Mouse (Mus musculus) retina, adult 2 months (tissue): ENCODE data around the gene Pih1d3.
A peak's percentile ranks its signal among the peaks of the same experiment; 100 is the strongest.

Experiments used
- DNase-seq: peaks from one replicate; pipeline ENCODE4 v3.0.0-alpha.2; 2012; ENCODE audit warnings: low read depth, low spot score

Gene Pih1d3

DNA sequence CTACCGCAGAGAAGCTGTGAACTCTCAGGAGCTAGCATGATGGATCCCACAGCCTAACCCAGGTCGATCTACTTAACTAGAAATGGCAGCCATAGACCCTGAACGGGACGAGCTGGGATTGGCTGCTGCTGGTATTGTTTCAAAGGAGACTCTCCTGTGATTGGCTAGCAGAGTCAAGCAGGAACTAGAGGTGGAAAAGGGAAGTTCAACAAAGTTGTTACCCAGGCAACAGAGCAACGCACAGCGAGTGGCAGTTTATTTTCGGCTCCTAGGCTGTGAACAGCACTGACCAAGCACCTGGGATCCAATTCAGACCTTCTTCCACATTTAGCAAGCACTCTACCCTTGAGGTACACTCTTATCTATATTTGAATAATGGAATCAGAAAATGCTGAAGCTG lies at the start of gene Pih1d3, which contains the start of gene 4931428L18Rik:
Pih1d3 (plus strand) TSS at position 275 of the 400 bp plus-strand sequence.
4931428L18Rik (minus strand) TSS at position 121 of the 400 bp plus-strand sequence.
- no peak for DNase-seq

DNA sequence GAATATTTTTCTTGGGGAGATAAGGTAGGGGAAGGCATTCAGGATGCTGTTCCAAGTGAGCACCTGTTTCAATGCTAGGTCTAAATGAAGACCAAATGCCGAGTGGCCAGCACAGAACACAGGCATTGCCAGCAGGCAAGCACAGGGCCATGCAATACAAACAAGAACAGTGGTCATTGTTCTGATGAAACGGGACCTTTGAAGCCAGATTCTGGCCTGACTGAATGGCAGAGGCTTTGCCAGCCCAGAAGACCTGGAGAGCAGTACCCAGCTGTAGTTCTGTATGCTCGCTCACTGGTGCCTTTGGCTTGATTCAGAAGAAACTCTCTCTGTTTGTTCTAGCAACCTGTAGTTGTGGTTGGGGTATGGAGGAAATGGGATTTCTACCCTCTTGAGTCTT lies 47.2 kb upstream of the Pih1d3 start:
- no peak for DNase-seq

GRCm38 (mm10) chr1:31176101-31176500 lies 46.5 kb upstream of the Pih1d3 start, which contains the start of gene Lgsn:
Gene Lgsn, plus strand, starts transcription at chr1:31176401.
- no peak for DNase-seq

DNA sequence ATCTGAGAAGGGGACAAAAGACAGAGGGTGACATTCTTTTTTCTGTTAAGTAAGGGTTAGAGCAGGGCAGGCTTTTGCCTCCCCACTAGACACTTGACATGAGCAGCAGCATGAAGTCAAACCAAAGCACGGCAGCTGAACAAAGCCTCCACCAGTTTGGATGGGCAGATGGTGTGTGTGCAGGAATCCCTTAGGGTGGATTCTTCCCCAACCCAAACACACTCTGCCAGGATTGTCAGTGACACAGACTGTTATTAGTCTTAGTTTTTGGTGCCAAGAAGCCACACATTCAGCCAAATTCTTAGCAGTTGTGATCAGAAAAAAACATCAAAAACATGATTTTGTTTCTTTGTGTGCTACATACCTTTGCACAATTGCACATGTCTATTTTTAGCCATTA lies 44.4 kb upstream of the Pih1d3 start:
- DNase-seq, result no peak

GRCm38 (mm10) chr1:31190237-31190866 lies 32.3 kb upstream of the Pih1d3 start:
- DNase-seq, result no peak

DNA sequence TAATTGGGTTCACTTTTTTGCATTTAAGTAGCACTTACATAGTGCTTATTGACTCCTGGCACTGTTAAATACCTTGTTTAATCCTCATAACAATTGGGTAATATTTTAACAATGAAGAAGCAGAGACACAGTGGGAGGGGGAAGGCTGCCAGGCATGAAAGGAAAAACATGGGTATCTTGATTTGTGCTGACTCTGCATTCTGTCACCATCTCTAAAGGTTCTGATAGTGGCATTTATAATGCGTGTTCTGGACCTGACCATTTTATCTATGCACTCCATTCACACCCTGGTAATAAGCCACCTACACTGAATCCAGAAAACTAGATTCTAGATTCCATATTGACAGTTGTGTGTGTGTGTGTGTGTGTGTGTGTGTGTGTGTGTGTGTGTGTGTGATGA lies 27.0 kb upstream of the Pih1d3 start:
- DNase-seq, result no peak

GRCm38 (mm10) chr1:31196959-31197358 lies 25.7 kb upstream of the Pih1d3 start:
- DNase-seq, result no peak

- no peak for DNase-seq
These were observed 18.9 kb upstream of the Pih1d3 start for GRCm38 (mm10) chr1:31203771-31204170.

GRCm38 (mm10) chr1:31205346-31205745 lies 17.3 kb upstream of the Pih1d3 start:
- DNase-seq, result no peak

DNA sequence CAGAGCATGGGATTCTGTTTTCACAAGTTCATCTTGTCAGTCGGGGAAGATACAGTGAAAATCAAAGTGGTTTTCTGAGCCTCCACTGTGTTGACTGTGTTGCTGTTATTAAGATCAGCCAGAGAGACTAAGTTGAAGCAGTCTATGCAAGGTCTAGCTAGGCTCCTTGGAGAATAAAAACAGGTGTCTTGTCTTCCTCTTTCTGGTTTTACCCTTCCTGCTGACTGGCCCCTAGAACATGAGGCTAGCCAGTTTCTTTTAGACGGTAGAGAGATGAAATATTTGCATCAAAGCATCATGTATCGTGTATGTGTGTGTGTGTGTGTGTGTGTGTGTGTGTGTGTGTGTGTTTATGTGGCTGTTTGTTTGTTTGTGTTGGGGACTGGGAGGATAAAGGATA lies 16.9 kb upstream of the Pih1d3 start:
- no peak for DNase-seq

DNA sequence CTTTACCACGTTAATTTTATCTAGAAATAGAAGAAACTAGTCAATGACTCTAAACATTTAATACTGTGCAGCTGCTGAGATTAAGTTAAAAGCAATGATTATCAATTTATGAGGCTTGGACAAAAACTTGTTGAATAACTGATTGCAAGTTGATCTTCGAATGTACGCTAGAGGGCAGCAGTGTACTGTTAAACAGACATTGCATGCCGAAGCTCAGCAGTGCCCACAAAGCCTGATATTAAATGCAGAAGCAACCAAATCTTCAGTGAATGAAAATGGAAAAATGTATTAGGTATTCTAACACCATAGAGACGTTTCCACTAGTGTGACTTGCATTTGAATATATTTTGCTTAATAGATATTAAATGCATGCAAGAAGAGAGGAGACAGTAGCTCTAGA lies 12.5 kb upstream of the Pih1d3 start:
- DNase-seq, result peak; percentile 22

DNA sequence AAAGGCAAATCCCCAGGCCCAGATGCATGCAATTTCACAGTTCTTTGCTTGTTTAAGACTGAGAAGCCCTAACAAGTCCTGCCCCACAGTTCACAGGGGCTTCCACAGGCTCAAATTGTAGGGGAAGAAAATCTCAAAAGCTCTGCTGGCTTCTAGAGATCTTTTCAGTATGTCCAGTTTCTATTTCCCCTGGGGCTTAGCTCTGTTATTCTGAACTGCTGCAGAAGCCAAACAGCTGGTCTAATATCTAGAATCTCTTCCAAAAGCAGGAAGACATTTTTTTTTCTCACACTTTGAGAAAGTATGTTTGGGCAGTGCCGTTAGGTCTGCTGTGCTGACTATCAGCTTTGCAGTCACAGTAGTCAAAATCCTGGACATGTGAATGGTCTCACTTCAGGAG lies 7.8 kb upstream of the Pih1d3 start:
- DNase-seq, result no peak

GRCm38 (mm10) chr1:31220599-31221250 lies 1.9 kb upstream of the Pih1d3 start:
- DNase-seq, result no peak

- DNase-seq, result no peak
These were observed 10.8 kb downstream of the Pih1d3 start for GRCm38 (mm10) chr1:31233319-31234036.

GRCm38 (mm10) chr1:31260218-31260923 lies 37.7 kb downstream of the Pih1d3 start:
- no peak for DNase-seq
